Mouse (Mus musculus): ENCODE results near the gene Crhr1.

DNA sequence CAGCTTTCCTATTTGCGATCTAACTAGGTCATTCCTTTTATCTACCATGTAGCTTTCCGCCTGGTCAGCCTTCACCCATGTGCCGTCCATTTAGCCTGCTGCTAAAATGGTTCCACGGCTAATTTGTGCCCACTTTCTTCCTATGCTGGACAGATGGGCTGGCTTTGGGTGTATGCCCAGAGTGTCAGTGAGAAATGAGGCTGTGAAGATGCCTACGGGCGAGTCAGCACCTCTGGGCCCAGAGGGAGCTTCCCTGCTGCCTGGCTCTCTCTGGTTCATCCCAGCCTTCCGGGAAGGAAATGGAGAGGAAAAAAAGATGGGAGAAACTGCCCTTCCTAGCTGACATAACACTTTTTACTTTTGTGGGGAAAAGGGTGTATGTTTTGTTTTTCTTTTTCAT lies 36.1 kb upstream of the Crhr1 start:
- TF ChIP-seq FLI1 (IDR thresholded peaks at IDR 0.05; ENCODE audit: low read length) (no peak), GATA1 (IDR thresholded peaks at IDR 0.05; ENCODE audit: borderline replicate concordance, low read length) (no peak)

Data from megakaryocyte, embryonic 14.5 days (primary cell).